Mouse (Mus musculus): ENCODE results near the gene Cwc25. TPM values are rescaled to one million over a fixed set of nuclear protein-coding genes. Genes with fewer than 3 reads are reported as not detected.

Cwc25 gene
- polyA plus RNA-seq, 1 experiment from 2014 or later: 9.9 TPM

Small RNA genes lying within 50 kb of the gene (microRNA-seq; reads per million reads assigned to microRNA genes)
- not detected for gene Mir8102 (ENCODE audit: borderline number of aligned reads)

Other genes with a start within 250 kb of the Cwc25 start
- gene Srcin1, start 190.4 kb downstream of the Cwc25 start, polyA plus RNA-seq (2014; fragmentation: Nextera tagmentation; extraction: Ambion mirVana): 0.06 and 0.23 TPM in 2 replicates
- 1.4 and 1.5 TPM in 2 replicates for gene Epop, start 136.9 kb downstream of the Cwc25 start, polyA plus RNA-seq (2014; fragmentation: Nextera tagmentation; extraction: Ambion mirVana)
- 2.9 and 3.3 TPM in 2 replicates for gene Mllt6, start 103.1 kb downstream of the Cwc25 start, polyA plus RNA-seq (2014; fragmentation: Nextera tagmentation; extraction: Ambion mirVana)
- 45.8 and 52.3 TPM in 2 replicates for gene Cisd3, start 80.7 kb downstream of the Cwc25 start, polyA plus RNA-seq (2014; fragmentation: Nextera tagmentation; extraction: Ambion mirVana)
- gene Pcgf2, start 66.1 kb downstream of the Cwc25 start, polyA plus RNA-seq (2014; fragmentation: Nextera tagmentation; extraction: Ambion mirVana): 10.3 and 16.4 TPM in 2 replicates
- gene Psmb3, start 63.2 kb downstream of the Cwc25 start, polyA plus RNA-seq (2014; fragmentation: Nextera tagmentation; extraction: Ambion mirVana): 416 and 447 TPM in 2 replicates
- gene Pip4k2b, start 21.9 kb downstream of the Cwc25 start, polyA plus RNA-seq (2014; fragmentation: Nextera tagmentation; extraction: Ambion mirVana): 0.70 and 1.2 TPM in 2 replicates
- gene 1700001P01Rik, start 9.4 kb upstream of the Cwc25 start, polyA plus RNA-seq (2014; fragmentation: Nextera tagmentation; extraction: Ambion mirVana): 0.38 TPM in 1 of 2 replicates, not detected in the other
- 461 and 517 TPM in 2 replicates for gene Rpl23, start 15.9 kb upstream of the Cwc25 start, polyA plus RNA-seq (2014; fragmentation: Nextera tagmentation; extraction: Ambion mirVana)
- gene Lasp1, start 32.4 kb upstream of the Cwc25 start, polyA plus RNA-seq (2014; fragmentation: Nextera tagmentation; extraction: Ambion mirVana): 30.0 and 37.5 TPM in 2 replicates
- gene B230217C12Rik, start 74.2 kb upstream of the Cwc25 start, polyA plus RNA-seq (2014; fragmentation: Nextera tagmentation; extraction: Ambion mirVana): 8.2 and 8.3 TPM in 2 replicates
- gene Fbxo47, start 117.6 kb upstream of the Cwc25 start, polyA plus RNA-seq (2014; fragmentation: Nextera tagmentation; extraction: Ambion mirVana): 0.66 and 1.3 TPM in 2 replicates
- 0.14 TPM in 1 of 2 replicates, not detected in the other for gene Plxdc1, start 219.9 kb upstream of the Cwc25 start, polyA plus RNA-seq (2014; fragmentation: Nextera tagmentation; extraction: Ambion mirVana)
- gene Arl5c, start 229.6 kb upstream of the Cwc25 start, polyA plus RNA-seq (2014; fragmentation: Nextera tagmentation; extraction: Ambion mirVana): 7.2 and 8.0 TPM in 2 replicates

Measured in heart, embryonic 11.5 days (tissue).